Mouse (Mus musculus) stomach, adult 2 months (tissue): ENCODE data around the gene Sec14l3. TPM values are rescaled to one million over a fixed set of nuclear protein-coding genes. Genes with fewer than 3 reads are reported as not detected.

Experiments used
- polyA plus RNA-seq: library from polyadenylated mRNA; depleted of rRNA; stranded (reverse); fragments of >200 nt; gene quantifications from 2 replicates; pipeline ENCODE4 v1.2.3, GENCODE M21; 2012; rRNA removed

Gene Sec14l3
- not detected in 2 replicates for polyA plus RNA-seq

DNA sequence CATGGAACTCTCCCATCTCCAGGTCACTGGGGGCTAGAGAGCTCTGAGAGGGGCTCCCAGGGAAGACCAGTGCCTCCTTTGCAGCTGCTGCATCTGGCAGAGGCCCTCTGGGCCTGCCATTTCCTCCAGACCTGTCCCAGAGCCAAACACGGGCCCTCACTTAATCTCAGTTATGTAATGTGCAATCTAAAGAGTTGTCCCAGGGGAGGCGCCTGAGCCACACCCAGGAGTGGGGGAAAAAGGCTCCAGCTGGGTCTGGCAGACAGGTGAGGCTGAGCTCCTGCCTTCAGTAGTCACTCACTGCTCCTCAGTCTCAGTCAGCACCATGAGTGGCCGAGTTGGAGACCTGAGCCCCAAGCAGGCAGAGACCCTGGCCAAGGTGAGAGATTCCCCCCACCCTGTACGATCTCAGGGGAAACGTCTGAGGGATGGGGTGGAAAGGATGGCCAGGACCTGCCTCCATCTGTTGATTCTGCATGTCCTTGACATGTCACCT is at the start of gene Sec14l3:
TSS of gene Sec14l3 (plus strand) at position 215 of the 496 bp plus-strand sequence.

DNA sequence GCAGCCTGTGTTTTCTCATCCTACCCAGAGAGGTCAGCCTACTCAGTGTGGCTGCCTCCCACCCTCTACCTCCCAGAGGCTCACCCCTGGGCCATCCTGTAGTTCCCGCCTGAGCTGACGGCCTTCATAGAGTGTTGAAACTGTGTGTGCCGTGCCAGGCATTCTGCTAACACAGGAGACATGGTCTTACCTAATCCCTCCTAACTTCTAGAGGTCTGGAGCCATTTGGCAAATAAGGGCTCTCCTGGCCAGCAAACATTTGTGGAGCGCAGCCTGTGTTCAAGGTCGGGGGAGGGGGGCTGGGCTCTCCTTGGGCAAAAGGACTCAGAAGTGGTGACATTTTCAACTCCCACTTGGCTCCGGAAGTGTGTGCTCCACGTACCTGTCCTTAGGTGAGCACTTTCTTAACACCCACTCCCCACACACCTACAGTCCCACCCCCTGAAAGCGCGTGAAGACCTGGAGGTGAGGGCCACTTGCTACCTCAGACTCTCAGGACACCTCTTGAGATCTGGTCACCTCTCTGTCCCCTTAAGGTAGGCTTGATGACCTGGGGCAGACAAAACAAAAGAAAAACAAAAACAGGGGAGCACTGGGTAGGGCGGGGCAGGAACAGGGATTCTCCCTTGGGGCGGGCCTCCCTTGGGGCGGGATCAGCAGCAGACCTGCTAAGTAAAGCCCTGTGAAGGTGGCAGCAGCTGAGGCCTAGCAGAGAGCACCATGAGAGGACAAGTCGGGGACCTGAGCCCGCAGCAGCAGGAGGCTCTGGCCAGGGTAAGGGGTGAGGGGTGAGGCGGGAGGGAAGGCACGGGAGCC is 33.3 kb upstream of the Sec14l3 start, which contains the start of gene Sec14l4:
TSS of gene Sec14l4 (plus strand) at position 337 of the 816 bp plus-strand sequence.

GRCm38 (mm10) chr11:4095171-4096053 is 30.8 kb downstream of the Sec14l3 start, which contains the start of gene Mtfp1:
Gene Mtfp1 (minus strand): TSS chr11:4095445.

DNA sequence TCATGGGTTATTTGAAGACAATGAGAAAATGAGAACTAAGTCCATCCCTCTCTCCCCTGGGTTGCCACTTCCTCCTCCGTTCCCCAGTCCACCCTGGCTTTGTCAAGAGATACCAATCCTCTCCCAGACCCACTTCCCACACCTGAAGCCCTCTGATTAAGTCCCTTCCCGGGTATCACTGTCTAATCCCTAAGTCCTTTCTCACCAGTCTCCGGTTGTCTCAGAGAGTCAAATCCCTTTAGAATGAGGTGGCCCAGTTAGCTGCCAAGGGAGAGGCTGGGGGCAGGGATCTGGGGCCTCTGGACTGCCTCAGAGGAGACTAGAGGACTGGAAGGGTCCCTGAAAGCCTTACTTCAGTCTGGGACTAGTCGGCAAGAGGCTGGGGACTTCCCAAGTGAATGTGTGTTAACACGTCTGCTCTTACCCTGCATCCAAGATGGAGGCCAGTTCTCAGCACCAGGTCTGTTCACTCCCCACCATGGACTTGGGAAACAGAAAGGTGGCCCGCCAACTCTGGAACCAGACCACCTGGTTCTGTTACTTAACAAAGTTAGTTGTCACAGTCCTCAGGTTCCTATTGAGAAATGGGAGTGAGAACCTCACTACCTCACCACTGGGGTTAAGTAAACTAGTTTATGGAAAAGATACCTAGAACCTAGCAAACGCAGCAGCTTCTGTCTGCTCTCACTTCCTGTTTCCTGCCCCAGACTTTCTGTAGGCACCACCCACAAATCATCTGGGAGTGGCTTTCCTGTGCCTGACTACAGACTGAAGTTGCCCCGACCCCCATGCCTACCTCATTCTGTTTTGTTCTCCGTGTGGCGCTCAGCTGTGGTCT is 58.3 kb downstream of the Sec14l3 start, which contains the start of gene Sec14l2:
TSS of gene Sec14l2 (minus strand) at position 674 of the 838 bp plus-strand sequence.

Other genes starting within 250 kb of the Sec14l3 start
- gene Osbp2, start 200.9 kb upstream of the Sec14l3 start, polyA plus RNA-seq: 0.37 and 0.44 TPM in 2 replicates
- 0.04 and 0.10 TPM in 2 replicates for gene 4921536K21Rik, start 169.7 kb upstream of the Sec14l3 start, polyA plus RNA-seq
- 1.9 and 2.2 TPM in 2 replicates for gene Dusp18, start 169.6 kb upstream of the Sec14l3 start, polyA plus RNA-seq
- gene Slc35e4, start 150.2 kb upstream of the Sec14l3 start, polyA plus RNA-seq: 8.5 and 12.9 TPM in 2 replicates
- gene Tcn2, start 132.7 kb upstream of the Sec14l3 start, polyA plus RNA-seq: 50.1 and 51.5 TPM in 2 replicates
- 14.7 and 20.1 TPM in 2 replicates for gene Pes1, start 100.9 kb upstream of the Sec14l3 start, polyA plus RNA-seq
- gene 4930556J24Rik, start 88.1 kb upstream of the Sec14l3 start, polyA plus RNA-seq: 0.06 TPM in 1 of 2 replicates, not detected in the other
- 206 and 249 TPM in 2 replicates for gene Gal3st1, start 81.2 kb upstream of the Sec14l3 start, polyA plus RNA-seq
- 5.1 and 5.4 TPM in 2 replicates for gene Sec14l4, start 33.4 kb upstream of the Sec14l3 start, polyA plus RNA-seq
- gene Mtfp1, start 30.6 kb downstream of the Sec14l3 start, polyA plus RNA-seq: 22.0 and 31.2 TPM in 2 replicates
- 0.34 and 0.81 TPM in 2 replicates for gene Sec14l2, start 58.6 kb downstream of the Sec14l3 start, polyA plus RNA-seq
- 12.9 and 13.4 TPM in 2 replicates for gene Rnf215, start 70.4 kb downstream of the Sec14l3 start, polyA plus RNA-seq
- gene Ccdc157, start 95.5 kb downstream of the Sec14l3 start, polyA plus RNA-seq: 2.2 and 2.9 TPM in 2 replicates
- 12.3 and 12.9 TPM in 2 replicates for gene Sf3a1, start 95.5 kb downstream of the Sec14l3 start, polyA plus RNA-seq
- gene Tbc1d10a, start 121.9 kb downstream of the Sec14l3 start, polyA plus RNA-seq: 40.3 and 50.5 TPM in 2 replicates
- gene Castor1, start 153.4 kb downstream of the Sec14l3 start, polyA plus RNA-seq: 9.6 and 11.2 TPM in 2 replicates
- gene Osm, start 171.6 kb downstream of the Sec14l3 start, polyA plus RNA-seq: 0.13 and 0.26 TPM in 2 replicates
- gene Lif, start 192.7 kb downstream of the Sec14l3 start, polyA plus RNA-seq: 0.38 and 0.77 TPM in 2 replicates